Mouse (Mus musculus) adrenal gland (tissue): ENCODE measurements at regions not wholly inside any gene's neighbourhood (a gene's known extent, or its start where the extent isn't known, plus 50 kb on each side); places are given as distances from the start of the nearest gene placed in this dataset.

Experiments
- intact Hi-C: fragments of 180-260 bp; cut with DNase I; formaldehyde crosslinking; loops from one replicate; pipeline ENCODE4 v1.15.1; 2025

DNA sequence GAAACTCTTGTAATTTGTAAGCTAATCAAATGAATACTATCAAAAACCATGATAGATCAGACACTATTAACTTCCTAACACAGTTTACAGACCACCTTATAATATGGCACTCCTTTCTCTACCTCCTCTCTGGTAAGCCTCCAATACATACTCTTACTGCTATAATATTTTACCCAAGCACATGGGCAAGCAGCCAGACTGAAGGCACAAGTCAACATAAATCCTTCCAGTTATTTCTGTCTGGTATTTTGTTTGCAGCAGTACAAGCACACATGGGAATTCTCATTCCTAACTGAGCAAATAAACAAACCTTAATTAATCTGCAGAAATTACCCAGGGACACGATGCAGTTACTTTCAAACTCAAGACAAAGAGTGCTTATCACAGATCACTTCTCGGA lies 210.7 kb upstream of the Zc3h12c start:
- intact Hi-C loops = no loop called here

- intact Hi-C loops = no loop called here
Observed at GRCm38 (mm10) chr9:52377761-52378160, 209.4 kb upstream of the Zc3h12c start.

GRCm38 (mm10) chr9:52376914-52377313 lies 208.5 kb upstream of the Zc3h12c start:
- intact Hi-C loops = no loop called here

DNA sequence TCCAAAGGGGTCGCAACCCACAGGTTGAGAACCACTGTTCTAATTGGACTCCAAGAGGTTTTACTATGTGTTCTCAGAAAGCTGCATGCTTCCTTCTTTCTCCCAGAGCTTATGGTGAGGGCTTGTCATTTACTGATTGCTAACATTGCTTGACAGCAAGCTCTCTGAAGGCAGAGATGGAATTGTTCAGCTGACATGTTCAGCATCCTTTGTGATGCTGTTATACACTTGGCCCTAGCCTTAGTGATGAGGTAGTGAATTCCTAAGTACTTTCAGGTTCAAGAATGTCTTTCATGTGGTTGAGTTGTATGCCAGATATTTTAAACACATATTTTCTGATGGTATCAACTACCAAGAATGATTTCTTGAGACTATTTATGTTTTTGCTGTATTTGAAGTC lies 202.9 kb upstream of the Zc3h12c start:
- intact Hi-C loops = no loop called here

DNA sequence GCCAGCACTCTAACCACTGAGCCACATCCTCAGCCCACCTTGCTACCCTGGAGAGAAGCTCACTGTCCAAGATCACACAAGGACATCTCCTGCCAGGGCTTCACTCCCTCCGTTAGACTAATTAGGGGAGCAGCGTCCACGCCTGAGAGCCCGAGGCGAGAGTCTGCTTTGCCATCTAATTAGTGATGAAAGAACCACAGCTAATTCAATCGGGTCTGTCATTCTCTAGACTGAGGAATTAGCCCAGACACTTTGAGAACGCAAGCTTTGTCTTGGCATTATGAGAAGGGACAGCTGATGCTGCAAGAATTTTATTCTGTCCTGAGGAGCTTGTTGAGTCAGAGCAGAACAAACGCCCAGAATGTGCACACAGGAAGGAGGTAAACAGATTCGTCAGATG lies 200.5 kb upstream of the Zc3h12c start:
- intact Hi-C loops = no loop called here

GRCm38 (mm10) chr9:52368080-52368479 lies 199.7 kb upstream of the Zc3h12c start:
- intact Hi-C loops = no loop called here

GRCm38 (mm10) chr9:52366046-52366445 lies 197.7 kb upstream of the Zc3h12c start:
- intact Hi-C loops = no loop called here

GRCm38 (mm10) chr9:52361599-52361998 lies 193.2 kb upstream of the Zc3h12c start:
- intact Hi-C loops = no loop called here

DNA sequence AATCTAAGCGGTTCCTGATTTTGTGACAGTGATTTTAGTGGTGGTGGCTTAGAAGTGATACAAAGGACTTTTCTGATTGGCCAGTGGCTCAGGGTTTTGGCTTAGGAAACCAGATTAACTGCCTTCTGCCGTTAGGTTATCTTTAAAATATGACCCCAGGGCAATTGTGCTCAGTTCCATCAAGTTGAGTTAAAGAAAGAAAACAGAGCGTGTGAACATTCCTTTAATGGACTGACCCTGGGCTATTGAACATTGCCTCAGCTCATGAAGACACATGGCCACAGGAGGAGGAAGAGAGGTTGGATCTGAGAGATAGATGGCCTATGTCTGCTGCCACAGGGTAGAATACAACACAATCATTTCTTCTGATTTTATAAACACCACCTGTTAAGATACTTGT lies 191.0 kb upstream of the Zc3h12c start:
- intact Hi-C loops = no loop called here

GRCm38 (mm10) chr9:52356549-52356948 lies 188.2 kb upstream of the Zc3h12c start:
- intact Hi-C loops = no loop called here

DNA sequence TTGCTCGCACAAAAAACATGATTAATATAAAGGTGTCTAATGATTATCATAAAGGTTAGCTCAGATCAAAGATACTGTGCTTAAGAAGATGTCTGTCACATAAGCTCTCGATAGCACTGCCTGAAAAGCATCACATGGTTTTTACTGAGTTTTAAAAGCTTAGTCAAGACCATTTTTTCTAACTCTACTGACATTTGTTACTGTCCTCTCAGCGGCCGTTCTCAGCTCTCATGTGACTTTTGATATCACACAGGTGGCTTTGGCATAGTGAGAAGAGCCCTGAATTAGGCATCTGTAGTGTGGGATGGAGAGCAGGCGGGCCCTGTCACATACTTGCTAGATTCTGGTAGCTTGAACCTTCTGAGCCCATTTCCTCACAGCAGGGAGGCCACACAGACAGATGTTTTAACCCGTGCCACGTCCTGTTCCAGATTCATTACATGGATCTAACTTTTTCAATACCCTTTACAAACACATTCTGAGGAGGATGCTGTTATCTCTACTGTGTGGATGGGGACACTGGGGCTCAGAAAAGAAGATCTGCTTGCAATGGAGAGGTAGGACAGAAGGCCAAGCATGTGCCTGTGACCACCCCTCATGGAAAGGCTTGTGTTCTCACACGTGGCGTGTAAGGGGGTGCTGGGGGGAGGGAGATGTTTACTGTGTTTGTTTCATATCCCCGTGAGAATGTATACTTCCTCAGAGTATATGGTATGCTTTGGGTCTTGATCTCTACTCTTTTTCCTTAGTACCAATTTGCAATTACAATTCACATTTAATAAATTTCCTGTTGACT lies 187.0 kb upstream of the Zc3h12c start:
- intact Hi-C loops = no loop called here

GRCm38 (mm10) chr9:52348536-52349527 lies 180.5 kb upstream of the Zc3h12c start:
- intact Hi-C loops = no loop called here

DNA sequence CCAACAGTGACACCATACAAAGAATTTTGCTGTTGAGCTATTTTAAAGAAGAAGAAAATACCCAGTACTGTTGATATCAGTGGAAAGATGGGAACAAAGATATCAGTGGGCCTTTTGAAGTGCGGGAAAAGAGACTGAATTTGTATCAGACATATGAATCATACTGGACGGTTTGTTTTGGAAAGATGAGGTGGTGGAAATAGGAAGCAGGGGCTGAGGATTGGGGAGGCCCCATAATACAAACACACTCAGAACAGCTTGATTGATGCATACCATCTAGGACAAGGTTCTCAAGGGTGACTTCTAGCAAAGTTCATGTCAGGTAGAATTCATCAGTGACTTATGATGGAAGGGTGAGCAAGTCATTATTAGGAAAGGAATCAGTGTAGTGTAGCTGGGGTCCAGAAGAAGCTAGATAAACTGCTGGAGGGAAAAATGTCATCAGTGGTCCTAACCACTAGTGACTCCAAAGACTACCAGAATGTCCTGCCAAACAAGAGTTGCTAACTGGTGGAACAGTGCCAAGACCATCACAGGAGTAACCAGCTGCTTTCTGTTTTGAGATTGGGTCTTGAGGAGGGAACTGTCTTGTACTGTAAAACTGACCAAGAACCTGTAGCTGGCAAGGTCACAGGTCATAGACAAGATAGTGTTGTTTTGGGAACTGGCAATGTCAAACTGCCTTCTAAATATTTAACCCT lies 176.0 kb upstream of the Zc3h12c start:
- intact Hi-C loops = no loop called here

GRCm38 (mm10) chr9:52341029-52341428 lies 172.7 kb upstream of the Zc3h12c start:
- intact Hi-C loops = no loop called here

- intact Hi-C loops = no loop called here
Observed at GRCm38 (mm10) chr9:52337786-52338322, 169.5 kb upstream of the Zc3h12c start.

DNA sequence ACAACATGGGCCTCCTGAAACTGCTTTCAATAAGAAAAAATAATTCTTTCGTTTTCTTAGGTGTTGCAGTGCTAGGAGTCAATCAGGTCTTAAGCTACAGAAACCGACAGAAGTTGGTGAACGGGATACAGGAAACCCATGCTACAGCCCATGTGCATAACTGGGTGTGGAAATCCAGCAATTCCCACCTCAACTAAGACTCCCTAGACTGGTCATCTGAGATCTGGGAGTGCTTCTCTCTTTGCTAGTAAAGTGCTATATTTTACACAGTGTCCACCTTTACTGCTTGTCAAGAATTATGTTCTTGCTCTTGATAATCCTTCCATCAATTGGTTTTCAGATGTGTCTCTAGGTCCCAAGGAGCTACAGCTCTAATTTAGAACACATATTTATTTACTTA lies 166.4 kb upstream of the Zc3h12c start:
- intact Hi-C loops = no loop called here

- intact Hi-C loops = no loop called here
Observed at GRCm38 (mm10) chr9:52333884-52334283, 165.5 kb upstream of the Zc3h12c start.

DNA sequence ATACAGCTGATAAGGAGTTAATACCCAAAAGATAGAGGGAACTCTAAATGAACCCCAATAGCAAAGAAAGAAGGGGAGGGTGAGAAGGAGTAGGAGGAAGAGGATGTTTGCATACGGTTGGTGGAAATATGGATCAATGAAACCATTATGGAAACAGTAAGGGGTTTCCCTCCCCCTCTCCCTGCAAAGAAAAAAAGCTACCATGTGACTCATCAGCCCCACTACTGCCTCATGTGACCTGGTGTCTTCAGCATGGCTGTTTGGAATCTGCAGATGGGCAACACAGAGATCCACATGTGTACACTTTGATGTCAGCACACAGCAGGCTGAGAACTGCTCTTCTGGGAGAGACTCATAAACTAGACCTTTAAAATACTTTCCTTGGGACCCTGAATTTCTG lies 163.4 kb upstream of the Zc3h12c start:
- intact Hi-C loops = no loop called here

DNA sequence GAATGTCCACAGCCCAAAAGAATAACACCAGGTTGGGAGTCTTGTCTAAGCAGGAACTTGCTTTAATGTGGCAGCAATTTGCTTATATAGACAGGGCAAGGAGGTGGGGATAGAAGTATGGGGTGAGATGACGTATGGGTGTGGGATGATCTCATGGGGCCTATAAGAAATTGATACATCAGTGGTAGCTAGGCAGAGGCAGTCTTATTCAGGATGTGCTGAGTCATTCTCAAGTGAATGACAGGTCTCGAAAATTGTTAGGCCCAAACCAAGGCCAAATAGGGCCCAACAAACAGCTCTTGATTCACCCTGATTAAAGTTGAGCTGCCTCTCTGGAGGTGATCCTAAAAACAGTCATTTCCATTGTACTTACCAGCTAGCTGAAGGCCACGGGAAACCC lies 162.3 kb upstream of the Zc3h12c start:
- intact Hi-C loops = no loop called here

DNA sequence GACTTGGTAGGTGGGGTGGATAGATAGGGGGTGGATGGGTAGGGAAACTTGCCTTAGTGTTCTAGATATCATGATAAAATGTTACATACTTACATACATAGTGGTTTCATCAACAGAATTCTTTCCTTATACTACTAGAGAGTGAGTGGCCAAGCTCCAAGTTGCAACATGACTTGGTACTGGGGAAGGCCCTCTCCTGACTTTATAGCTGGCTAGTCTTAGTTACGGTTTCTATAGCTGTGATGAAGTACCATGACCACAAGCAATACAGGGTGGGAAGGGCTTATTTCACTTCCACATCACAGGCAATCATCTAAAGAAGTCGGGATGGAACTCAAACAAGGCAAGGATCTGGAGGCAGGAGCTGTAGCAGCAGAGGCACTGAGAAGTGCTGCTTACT lies 156.0 kb upstream of the Zc3h12c start:
- intact Hi-C loops = no loop called here

DNA sequence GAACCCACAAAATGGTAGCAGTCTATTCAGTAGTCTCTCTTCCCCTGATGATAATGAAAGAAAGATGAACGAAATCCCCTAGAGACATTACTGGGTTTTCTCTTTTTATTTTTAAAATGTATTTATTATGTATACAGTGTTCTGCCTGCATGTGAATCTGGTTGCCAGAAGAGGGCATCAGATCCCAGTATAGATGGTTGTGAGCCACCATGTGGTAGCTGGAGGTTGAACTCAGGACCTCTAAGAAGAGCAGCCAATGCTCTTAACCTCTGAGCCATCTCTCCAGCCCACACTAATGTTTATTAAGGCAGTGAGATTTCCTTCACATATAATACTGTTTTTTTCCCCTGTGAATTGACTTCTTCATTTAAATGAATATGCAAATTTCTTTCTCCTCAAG lies 155.4 kb upstream of the Zc3h12c start:
- intact Hi-C loops = no loop called here
